Mouse (Mus musculus) erythroblast, embryonic 14.5 days (primary cell): ENCODE measurements around the gene Gm13695.
"Not testable (repeated sequence)": the region's sequence is repeated elsewhere in the genome, so short reads cannot be mapped to it uniquely, and the experiment has no call there.

Source experiments
- GATA1 ChIP-seq: IDR thresholded peaks from 2 replicates; pipeline ENCODE4 v1.6.1; 2012; ENCODE audit warnings: low read length, inconsistent platforms, mixed read lengths
- TAL1 ChIP-seq: IDR thresholded peaks from 3 replicates; pipeline ENCODE4 v1.6.1; 2012; ENCODE audit warnings: low read length, inconsistent platforms, mixed read lengths

DNA sequence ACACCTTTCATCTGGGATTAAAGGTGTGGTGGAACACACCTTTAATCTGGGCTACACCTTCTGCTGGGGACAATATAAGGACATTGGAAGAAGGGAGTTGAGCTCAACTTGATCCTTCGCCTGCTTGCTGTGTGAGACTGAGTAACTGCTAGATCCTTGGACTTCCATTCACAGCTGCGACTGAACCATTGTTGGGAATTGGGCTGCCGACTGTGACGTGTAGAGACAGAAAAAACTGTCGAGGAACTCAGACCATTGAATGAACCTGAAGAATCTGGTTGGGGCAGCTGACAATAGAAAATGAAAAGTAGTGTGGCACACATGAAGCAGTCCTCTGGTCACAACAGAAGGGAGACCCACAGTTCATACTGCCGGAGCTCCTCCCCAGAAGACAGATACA, 11.5 kb downstream of the Gm13695 start, which contains the start of gene Gm13694:
- TF ChIP-seq TAL1, GATA1: not testable (repeated sequence)
